Mouse (Mus musculus) adrenal gland, postnatal 10 days (tissue): Measurements from ENCODE around the gene Slc35g2. TPM values are rescaled to one million over a fixed set of nuclear protein-coding genes. Genes with fewer than 3 reads are reported as not detected.

Experiments
- DNase-seq: peaks from one replicate; pipeline ENCODE4 v3.0.0; 2021; ENCODE audit warnings: mixed read lengths
- long read RNA-seq, 2 experiments: library from polyadenylated mRNA; stranded (forward); transcript quantifications; one replicate each; pipeline ENCODE4 v2.0.0; 2021
- total RNA-seq, 2 experiments: library from RNA; stranded (reverse); gene quantifications; 2 replicates each; pipeline ENCODE4 v1.2.3; 2021

The Slc35g2 gene
- 1 to 10 TPM; 5.9 to 7.6 TPM for total RNA-seq
- long read RNA-seq, experiment 1, transcript Slc35g2-201 (2 exons, 1,590 nt), result major isoform, 13 of 14 reads
- long read RNA-seq, experiment 1, partial matches to known transcripts, result 0 of 14 reads
- long read RNA-seq, experiment 1, other reads (novel, unspliced or antisense), result 1 of 14 reads
- long read RNA-seq, experiment 2, partial matches to known transcripts, result 0 of 4 reads
- long read RNA-seq, experiment 2, other reads (novel, unspliced or antisense), result 0 of 4 reads

GRCm38 (mm10) chr9:100570626-100571233 is at the start of gene Slc35g2:
TSS of gene Slc35g2 (minus strand) at chr9:100571090.
- DNase-seq, result peak; percentile 53

- peak; percentile 65 for DNase-seq
These were observed 46.1 kb upstream of the Slc35g2 start for GRCm38 (mm10) chr9:100616947-100617346.

- no peak for DNase-seq
These were observed 42.7 kb upstream of the Slc35g2 start for GRCm38 (mm10) chr9:100613501-100614071.

- DNase-seq, result peak; percentile 31
These were observed 35.2 kb upstream of the Slc35g2 start for GRCm38 (mm10) chr9:100605985-100606554.

- no peak for DNase-seq
These were observed 34.6 kb upstream of the Slc35g2 start for GRCm38 (mm10) chr9:100605522-100605921.

- no peak for DNase-seq
These were observed 32.3 kb upstream of the Slc35g2 start for GRCm38 (mm10) chr9:100603156-100603555.

- DNase-seq, result no peak
These were observed 31.2 kb upstream of the Slc35g2 start for GRCm38 (mm10) chr9:100602130-100602529.

- DNase-seq, result peak; percentile 46
These were observed 29.0 kb upstream of the Slc35g2 start for GRCm38 (mm10) chr9:100599761-100600328.

- no peak for DNase-seq
These were observed 26.7 kb upstream of the Slc35g2 start, which contains the start of gene Stag1 for GRCm38 (mm10) chr9:100597546-100597945. TSS of gene Stag1 (plus strand) at chr9:100597798.

- DNase-seq, result no peak
These were observed 25.4 kb upstream of the Slc35g2 start for GRCm38 (mm10) chr9:100596317-100596716.

- no peak for DNase-seq
These were observed 19.6 kb upstream of the Slc35g2 start for GRCm38 (mm10) chr9:100590462-100590861.

GRCm38 (mm10) chr9:100584031-100584430 is 13.1 kb upstream of the Slc35g2 start:
- DNase-seq, result no peak

GRCm38 (mm10) chr9:100582883-100583575 is 12.1 kb upstream of the Slc35g2 start:
- peak; percentile 54 for DNase-seq

GRCm38 (mm10) chr9:100581543-100582492 is 10.9 kb upstream of the Slc35g2 start:
- DNase-seq, result peak; percentile 23

GRCm38 (mm10) chr9:100580196-100580740 is 9.4 kb upstream of the Slc35g2 start:
- DNase-seq, result no peak

GRCm38 (mm10) chr9:100573942-100574341 is 3.1 kb upstream of the Slc35g2 start:
- DNase-seq, result no peak

GRCm38 (mm10) chr9:100573300-100573699 is 2.4 kb upstream of the Slc35g2 start:
- no peak for DNase-seq

- DNase-seq, result no peak
These were observed 621 bp upstream of the Slc35g2 start for GRCm38 (mm10) chr9:100571511-100571910.

- peak; percentile 75 for DNase-seq
These were observed 878 bp downstream of the Slc35g2 start for GRCm38 (mm10) chr9:100569798-100570625.
